Mouse (Mus musculus) midbrain, embryonic 14.5 days (tissue): Measurements from ENCODE around the gene Rbm6. TPM values are rescaled to one million over a fixed set of nuclear protein-coding genes. Genes with fewer than 3 reads are reported as not detected.

Experiments
- ATAC-seq: fragments of 200-750 bp; cut with Nextera tagmentation; 2 replicates; pipeline ENCODE4 v1.8.0; 2017; ENCODE audit warnings: moderate number of reproducible peaks, moderate library complexity; ENCODE audit not compliant: low FRiP score, low TSS enrichment
- DNase-seq: peaks from one replicate; pipeline ENCODE4 v3.0.0-alpha.2; 2015
- H3K27ac ChIP-seq: fragments of 300-500 bp; sonication (generic); replicated peaks from 2 replicates; pipeline ENCODE4 v1.5.1; 2014; ENCODE audit warnings: mild to moderate bottlenecking, low read depth, low read length, moderate library complexity
- H3K27me3 ChIP-seq: fragments of 300-500 bp; sonication (generic); 2 replicates; pipeline ENCODE4 v1.6.1; 2014; ENCODE audit warnings: low read length, control low read depth, mixed read lengths; ENCODE audit not compliant: control insufficient read depth, insufficient read depth
- H3K36me3 ChIP-seq: fragments of 300-500 bp; sonication (generic); 2 replicates; pipeline ENCODE4 v1.6.1; 2014; ENCODE audit warnings: low read length, control low read depth; ENCODE audit not compliant: control insufficient read depth, insufficient read depth
- H3K4me1 ChIP-seq: fragments of 300-500 bp; sonication (generic); 2 replicates; pipeline ENCODE4 v1.6.1; 2014; ENCODE audit warnings: mild to moderate bottlenecking, antibody characterized with exemption, low read length, control low read depth; ENCODE audit not compliant: control insufficient read depth, insufficient read depth
- H3K4me2 ChIP-seq: fragments of 300-500 bp; sonication (generic); 2 replicates; pipeline ENCODE4 v1.6.1; 2014; ENCODE audit warnings: mild to moderate bottlenecking, low read length, moderate library complexity
- H3K4me3 ChIP-seq: fragments of 300-500 bp; sonication (generic); replicated peaks from 2 replicates; pipeline ENCODE4 v1.5.1; 2014; ENCODE audit warnings: low read depth, low read length
- H3K9ac ChIP-seq: fragments of 300-500 bp; sonication (generic); replicated peaks from 2 replicates; pipeline ENCODE4 v1.6.1; 2014; ENCODE audit warnings: mild to moderate bottlenecking, low read length, moderate library complexity
- H3K9me3 ChIP-seq: fragments of 300-500 bp; sonication (generic); 2 replicates; pipeline ENCODE4 v1.6.1; 2016; ENCODE audit warnings: low read length, control low read depth, mixed read lengths; ENCODE audit not compliant: control insufficient read depth
- WGBS: fragments of 180-500 bp; shearing (Covaris S2); extraction: QIAGEN DNeasy Blood & Tissue Kit; methylation state at CpG from one replicate; pipeline ENCODE4 v1.1.7; 2014; 5-methylcytosine and 5-hydroxymethylcytosine counted together
- polyA plus RNA-seq: library from polyadenylated mRNA; unstranded; fragments of >200 nt; fragmentation: Nextera tagmentation; extraction: Ambion mirVana; gene quantifications from 2 replicates; pipeline ENCODE4 v1.2.1, GENCODE M21; 2014

Rbm6 gene
- polyA plus RNA-seq, 1 experiment from 2014 or later: 95.5 TPM

- Histone ChIP-seq H3K27me3 (no peaks in the 10 kb centered on the region), H3K9ac (peak overlapping the region; percentile 36), H3K9me3 (no peaks in the 10 kb centered on the region), H3K4me2 (peak overlapping the region; percentile 47), H3K36me3 (peaks cover 24% of the 10 kb centered on the region), H3K4me3 (peak overlapping the region; percentile 4; the same call in 1 of the 2 replicates), H3K4me1 (peaks cover 40% of the 10 kb centered on the region), H3K27ac (peak overlapping the region; percentile 92)
- DNase-seq (peak; percentile 78), ATAC-seq (peak; percentile 59; the same call in 1 of the 2 replicates)
- WGBS: under 1% methylated on average over 17 of the region's 17 CpGs
These were observed 137.5 kb downstream of the Rbm6 start for GRCm38 (mm10) chr9:107735356-107736184.

GRCm38 (mm10) chr9:107734567-107734971 is 138.5 kb downstream of the Rbm6 start:
- ATAC-seq (peak; percentile 14; the same call in 1 of the 2 replicates), DNase-seq (peak; percentile 58)
- Histone ChIP-seq H3K4me3 (no peak overlapping the region), H3K4me2 (peak overlapping the region; percentile 47), H3K4me1 (peaks cover 49% of the 10 kb centered on the region), H3K27me3 (no peaks in the 10 kb centered on the region), H3K9me3 (no peaks in the 10 kb centered on the region), H3K9ac (0 out of 2 replicates have a peak overlapping the region, but pooled peaks have one; percentile 36), H3K27ac (peak overlapping the region; percentile 92), H3K36me3 (peaks cover 14% of the 10 kb centered on the region)
- 11% methylated on average over 7 of the region's 7 CpGs for WGBS

- ATAC-seq: peak; percentile 32; the same call in 1 of the 2 replicates
These were observed 143.3 kb downstream of the Rbm6 start for GRCm38 (mm10) chr9:107729709-107730108.

GRCm38 (mm10) chr9:107728919-107729670 is 143.9 kb downstream of the Rbm6 start:
- Histone ChIP-seq H3K4me2 (peak overlapping the region; percentile 26; the same call in 1 of the 2 replicates), H3K27ac (peak overlapping the region; percentile 91), H3K36me3 (no peaks in the 10 kb centered on the region), H3K4me3 (no peak overlapping the region), H3K9me3 (no peaks in the 10 kb centered on the region), H3K9ac (no peak overlapping the region; the same call in 1 of the 2 replicates), H3K27me3 (no peaks in the 10 kb centered on the region), H3K4me1 (peaks cover 57% of the 10 kb centered on the region)
- 61% methylated on average over 6 of the region's 6 CpGs for WGBS
- peak; percentile 8 for DNase-seq
- no peak; the same call in 1 of the 2 replicates for ATAC-seq

More at GRCm38 (mm10) chr9:107729709-107730108, 143.3 kb downstream of the Rbm6 start:
- no peak overlapping the region for H3K4me3 ChIP-seq
- WGBS: 9% methylated on average over 3 of the region's 3 CpGs
- no peaks in the 10 kb centered on the region for H3K36me3 ChIP-seq
- H3K4me1 ChIP-seq: peaks cover 56% of the 10 kb centered on the region
- H3K4me2 ChIP-seq: peak overlapping the region; percentile 26; the same call in 1 of the 2 replicates
- peak; percentile 93 for DNase-seq
- H3K27ac ChIP-seq: peak overlapping the region; percentile 91
- H3K9me3 ChIP-seq: no peaks in the 10 kb centered on the region
- no peaks in the 10 kb centered on the region for H3K27me3 ChIP-seq
- no peak overlapping the region; the same call in 1 of the 2 replicates for H3K9ac ChIP-seq

DNA sequence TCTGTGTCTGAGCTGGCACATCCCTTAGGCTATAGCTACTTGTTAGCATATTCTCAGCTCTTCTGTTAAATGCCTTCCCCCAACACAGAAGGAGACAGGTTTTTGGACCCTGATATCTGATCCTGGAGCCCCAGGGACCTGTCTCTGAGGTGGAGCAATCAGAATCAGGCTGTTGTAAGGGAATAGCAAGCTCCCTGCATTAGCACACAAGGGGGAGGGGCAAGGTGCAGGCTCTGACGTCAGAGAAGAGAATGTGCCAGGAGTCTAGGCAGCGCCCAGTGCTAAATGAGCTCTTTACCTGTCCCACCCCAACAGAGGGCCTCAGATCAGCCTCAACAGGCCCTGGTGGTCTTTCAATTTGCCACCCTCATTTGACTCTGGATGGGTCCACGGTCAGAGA is 146.0 kb downstream of the Rbm6 start:
- peak overlapping the region; percentile 67 for H3K27ac ChIP-seq

GRCm38 (mm10) chr9:107724796-107725195 is 148.2 kb downstream of the Rbm6 start:
- no peak overlapping the region for H3K9ac ChIP-seq
- no peak overlapping the region for H3K4me2 ChIP-seq
- no peak for ATAC-seq
- no peaks in the 10 kb centered on the region for H3K9me3 ChIP-seq
- no peak for DNase-seq
- H3K27ac ChIP-seq: 0 out of 2 replicates have a peak overlapping the region, but pooled peaks have one; percentile 10
- WGBS: 97% methylated on average over 1 of the region's 1 CpGs
- no peak overlapping the region for H3K4me3 ChIP-seq
- no peaks in the 10 kb centered on the region for H3K36me3 ChIP-seq
- no peaks in the 10 kb centered on the region for H3K27me3 ChIP-seq
- H3K4me1 ChIP-seq: peaks cover 63% of the 10 kb centered on the region

More for the DNA sequence above, 146.0 kb downstream of the Rbm6 start:
- peaks cover 78% of the 10 kb centered on the region for H3K4me1 ChIP-seq
- H3K4me2 ChIP-seq: no peak overlapping the region
- no peak for ATAC-seq
- WGBS: 49% methylated on average over 3 of the region's 3 CpGs
- H3K4me3 ChIP-seq: no peak overlapping the region
- peak; percentile 72 for DNase-seq
- no peaks in the 10 kb centered on the region for H3K36me3 ChIP-seq
- no peak overlapping the region for H3K9ac ChIP-seq
- no peaks in the 10 kb centered on the region for H3K27me3 ChIP-seq
- H3K9me3 ChIP-seq: no peaks in the 10 kb centered on the region

GRCm38 (mm10) chr9:107723794-107724531 is 149.1 kb downstream of the Rbm6 start:
- peaks cover 55% of the 10 kb centered on the region for H3K4me1 ChIP-seq
- no peak overlapping the region for H3K9ac ChIP-seq
- DNase-seq (peak; percentile 78), ATAC-seq (peak; percentile 53; the same call in 1 of the 2 replicates)
- H3K36me3 ChIP-seq: no peaks in the 10 kb centered on the region
- H3K27me3 ChIP-seq: no peaks in the 10 kb centered on the region
- H3K27ac ChIP-seq: peak overlapping the region; percentile 79
- H3K4me3 ChIP-seq: no peak overlapping the region
- H3K4me2 ChIP-seq: peak overlapping the region; percentile 18
- WGBS: 4% methylated on average over 11 of the region's 11 CpGs
- H3K9me3 ChIP-seq: no peaks in the 10 kb centered on the region
